Mouse (Mus musculus) liver, embryonic 16.5 days (tissue): Measurements from ENCODE around the gene Coq10b. TPM values are rescaled to one million over a fixed set of nuclear protein-coding genes. Genes with fewer than 3 reads are reported as not detected.
A peak's percentile ranks its signal among the peaks of the same experiment; 100 is the strongest.
"Not testable (repeated sequence)": the region's sequence is repeated elsewhere in the genome, so short reads cannot be mapped to it uniquely, and the experiment has no call there.

ENCODE experiments used
- ATAC-seq: fragments of 200-750 bp; cut with Nextera tagmentation; 2 replicates; pipeline ENCODE4 v1.8.0; 2017; ENCODE audit warnings: low read depth, mild to moderate bottlenecking, moderate number of reproducible peaks, moderate library complexity
- H3K27ac ChIP-seq: fragments of 300-500 bp; sonication (generic); 2 replicates; pipeline ENCODE4 v1.5.1; 2014; ENCODE audit warnings: mild to moderate bottlenecking, low read length
- H3K27me3 ChIP-seq: fragments of 300-500 bp; sonication (generic); 2 replicates; pipeline ENCODE4 v1.6.1; 2014; ENCODE audit warnings: low read depth, low read length, mixed read lengths; ENCODE audit not compliant: control insufficient read depth, insufficient read depth
- H3K36me3 ChIP-seq: fragments of 300-500 bp; sonication (generic); 2 replicates; pipeline ENCODE4 v1.6.1; 2014; ENCODE audit warnings: mild to moderate bottlenecking; ENCODE audit not compliant: control insufficient read depth, insufficient read depth
- H3K4me1 ChIP-seq: fragments of 300-500 bp; sonication (generic); 2 replicates; pipeline ENCODE4 v1.6.1; 2014; ENCODE audit warnings: low read depth, low read length, mixed read lengths; ENCODE audit not compliant: control insufficient read depth
- H3K4me2 ChIP-seq: fragments of 300-500 bp; sonication (generic); 2 replicates; pipeline ENCODE4 v1.6.1; 2014; ENCODE audit warnings: low read depth, low read length, mixed read lengths
- H3K4me3 ChIP-seq: fragments of 300-500 bp; sonication (generic); 2 replicates; pipeline ENCODE4 v1.5.1; 2014; ENCODE audit warnings: low read depth, mild to moderate bottlenecking, low read length
- H3K9ac ChIP-seq: fragments of 300-500 bp; sonication (generic); 2 replicates; pipeline ENCODE4 v1.6.1; 2014; ENCODE audit warnings: low read depth, low read length
- H3K9me3 ChIP-seq: fragments of 300-500 bp; sonication (generic); replicated peaks from 2 replicates; pipeline ENCODE4 v1.6.1; 2016; ENCODE audit warnings: low read length; ENCODE audit not compliant: control insufficient read depth
- WGBS: fragments of 180-500 bp; shearing (Covaris S2); extraction: QIAGEN DNeasy Blood & Tissue Kit; methylation state at CpG from one replicate; pipeline ENCODE4 v1.1.7; 2014; ENCODE audit not compliant: insufficient replicate concordance; 5-methylcytosine and 5-hydroxymethylcytosine counted together
- polyA plus RNA-seq: library from polyadenylated mRNA; unstranded; fragments of >200 nt; fragmentation: Nextera tagmentation; extraction: Ambion mirVana; gene quantifications from 2 replicates; pipeline ENCODE4 v1.2.1, GENCODE M21; 2015

Coq10b gene
- polyA plus RNA-seq = 12.0 and 12.7 TPM in 2 replicates

DNA sequence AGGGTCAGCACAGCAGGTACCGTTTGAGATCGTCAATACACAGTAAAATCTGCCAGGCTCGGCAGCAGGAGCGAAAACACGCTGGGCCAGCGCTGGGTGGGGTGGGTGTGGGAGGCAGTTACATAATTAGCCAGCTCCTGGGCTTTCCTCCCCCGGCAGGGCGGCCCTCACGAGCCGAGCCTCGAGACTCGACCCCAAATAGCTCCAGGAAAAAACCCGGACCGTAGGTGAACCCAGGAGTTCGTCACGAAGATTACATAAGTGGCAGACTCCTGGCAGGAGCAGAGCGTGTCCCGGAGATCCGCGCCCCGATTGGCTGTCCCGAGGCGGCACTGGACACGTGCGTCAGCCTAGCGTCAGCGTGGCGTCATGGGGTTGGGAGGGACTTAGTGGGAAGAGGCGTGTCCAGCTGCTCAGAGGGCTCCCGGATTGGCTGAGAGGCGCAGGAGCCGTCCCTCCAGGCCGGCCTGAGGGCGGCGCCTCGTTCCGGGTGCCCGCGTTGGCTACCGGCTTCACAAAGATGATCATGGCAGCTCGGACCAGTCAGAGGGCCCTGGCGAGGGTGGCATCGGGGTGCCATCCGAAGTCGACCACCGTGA, at the start of gene Coq10b:
Coq10b (plus strand) TSS at position 416 of the 599 bp plus-strand sequence.
- Histone ChIP-seq H3K4me3 (peak within 1 kb of the TSS; percentile 86), H3K27ac (peak within 1 kb of the TSS; percentile 98), H3K4me2 (peak within 1 kb of the TSS; percentile 98), H3K27me3 (no peaks in the 10 kb centered on the region), H3K9ac (peak within 1 kb of the TSS; percentile 81), H3K9me3 (no peaks in the 10 kb centered on the region), H3K4me1 (peaks cover 15% of the 10 kb centered on the region), H3K36me3 (no peaks in the 10 kb centered on the region)
- ATAC-seq = peak; percentile 98
- WGBS = under 1% methylated on average over 46 of the region's 46 CpGs

DNA sequence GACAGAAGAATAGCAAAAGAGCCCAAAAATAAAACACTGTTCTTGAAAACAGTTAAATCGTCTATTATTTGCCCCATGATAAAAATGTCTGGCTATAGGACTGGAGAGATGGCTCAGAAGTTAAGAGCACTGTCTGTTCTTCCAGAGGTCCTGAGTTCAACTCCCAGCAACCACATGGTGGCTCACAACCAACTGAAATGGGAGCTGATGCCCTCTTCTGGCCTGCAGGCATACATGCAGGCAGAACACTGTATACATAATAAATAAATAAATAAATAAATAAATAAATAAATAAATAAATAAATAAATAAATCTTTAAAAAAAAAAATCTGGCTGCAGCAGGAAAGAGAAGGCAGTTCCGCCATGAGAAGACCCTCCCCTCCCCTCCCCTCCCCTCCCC, 44.3 kb upstream of the Coq10b start:
- H3K4me2 ChIP-seq, H3K4me1 ChIP-seq, H3K27ac ChIP-seq, H3K27me3 ChIP-seq, H3K9ac ChIP-seq, H3K4me3 ChIP-seq, ATAC-seq, H3K9me3 ChIP-seq: not testable (repeated sequence)
- 79% methylated on average over 2 of the region's 2 CpGs for WGBS
- H3K36me3 ChIP-seq = peaks cover 56% of the 10 kb centered on the region

DNA sequence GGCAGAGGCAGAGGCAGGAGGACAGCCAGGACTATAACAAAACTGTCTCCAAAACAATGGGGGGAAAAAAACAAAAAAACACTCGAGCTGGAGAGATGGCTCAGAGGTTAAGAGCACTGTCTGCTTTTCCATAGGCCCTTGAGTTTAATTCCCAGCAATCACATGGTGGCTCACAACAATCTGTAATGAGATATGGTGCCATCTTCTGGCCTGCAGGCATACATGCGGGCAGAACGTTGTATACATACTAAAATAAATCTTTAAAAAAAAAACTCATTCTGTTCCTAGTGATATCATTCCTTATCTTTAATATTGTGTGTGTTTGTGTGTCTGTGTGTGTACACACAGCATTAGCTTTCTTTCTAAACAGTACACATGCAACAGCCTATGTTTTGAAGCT, 40.1 kb upstream of the Coq10b start:
- Histone ChIP-seq H3K9ac (no peak overlapping the region), H3K36me3 (peaks cover 61% of the 10 kb centered on the region), H3K27me3 (no peaks in the 10 kb centered on the region), H3K4me1 (no peaks in the 10 kb centered on the region), H3K4me3 (no peak overlapping the region), H3K9me3 (no peaks in the 10 kb centered on the region), H3K4me2 (no peak overlapping the region), H3K27ac (no peak overlapping the region)
- WGBS = 39% methylated on average over 3 of the region's 3 CpGs
- ATAC-seq = no peak

DNA sequence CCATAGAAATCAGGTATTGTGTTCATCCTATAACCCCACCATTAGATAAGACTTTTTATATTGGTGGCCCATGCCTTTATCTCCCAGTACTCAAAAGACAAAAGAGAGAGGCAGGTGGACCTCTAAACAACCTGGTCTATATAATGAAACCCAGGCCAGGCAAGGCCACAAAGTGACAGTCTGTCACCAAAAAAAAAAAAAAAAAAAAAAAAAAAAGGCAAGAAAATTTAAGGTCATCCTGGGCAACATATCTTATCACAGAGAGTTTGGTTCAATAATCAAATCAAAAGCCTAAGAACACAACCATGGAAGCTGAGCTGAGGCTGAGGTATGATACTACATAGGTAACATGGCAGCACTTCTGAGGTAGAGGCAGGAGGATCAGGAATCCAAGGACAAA, 30.7 kb upstream of the Coq10b start:
- Histone ChIP-seq H3K4me3 (no peak overlapping the region), H3K9me3 (no peaks in the 10 kb centered on the region), H3K4me1 (peaks cover 23% of the 10 kb centered on the region), H3K27me3 (no peaks in the 10 kb centered on the region), H3K36me3 (peaks cover 19% of the 10 kb centered on the region), H3K9ac (no peak overlapping the region), H3K27ac (no peak overlapping the region), H3K4me2 (no peak overlapping the region)
- no peak for ATAC-seq

DNA sequence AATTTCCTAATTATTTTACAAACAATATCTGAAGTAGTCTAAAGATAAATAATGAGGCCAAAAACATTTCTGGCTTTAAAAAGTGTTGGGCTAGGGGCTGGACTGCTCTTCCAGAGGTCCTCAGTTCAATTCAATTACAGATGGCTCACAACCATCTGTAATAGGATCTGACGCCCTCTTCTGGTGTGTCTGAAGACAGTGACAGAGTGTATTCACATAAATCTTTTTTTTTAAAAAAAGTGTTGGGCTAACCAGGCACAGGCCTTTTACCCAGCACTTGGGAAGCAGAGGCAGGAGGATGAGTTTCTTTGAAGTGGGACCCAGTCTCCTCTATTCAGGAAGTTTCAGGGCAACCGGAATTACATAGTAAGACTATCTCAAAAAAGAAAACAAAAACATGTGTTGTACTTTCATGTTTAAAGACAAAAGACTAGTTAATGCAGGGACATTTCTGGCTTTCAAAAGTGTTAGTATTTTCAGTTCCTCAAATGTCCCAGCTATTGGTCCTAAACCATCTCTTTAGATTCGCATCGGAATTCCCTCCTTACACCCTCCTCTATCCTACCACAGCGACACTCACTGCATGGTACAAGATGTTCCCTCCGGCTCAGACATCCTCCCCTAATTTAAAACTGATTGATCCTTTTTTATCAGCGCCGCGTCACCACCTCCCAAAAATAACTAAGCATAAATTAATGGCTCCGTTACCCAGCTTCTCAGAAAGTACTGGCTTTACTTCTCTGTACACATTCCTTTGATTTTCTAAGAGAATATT, 26.7 kb upstream of the Coq10b start:
- Histone ChIP-seq H3K9ac (peak overlapping the region; percentile 98), H3K4me2 (peak overlapping the region; percentile 64), H3K36me3 (no peaks in the 10 kb centered on the region), H3K9me3 (no peaks in the 10 kb centered on the region), H3K27ac (peak overlapping the region; percentile 97), H3K4me3 (peak overlapping the region; percentile 89), H3K4me1 (peaks cover 35% of the 10 kb centered on the region), H3K27me3 (no peaks in the 10 kb centered on the region)
- ATAC-seq = no peak
- 5% methylated on average over 10 of the region's 10 CpGs for WGBS

DNA sequence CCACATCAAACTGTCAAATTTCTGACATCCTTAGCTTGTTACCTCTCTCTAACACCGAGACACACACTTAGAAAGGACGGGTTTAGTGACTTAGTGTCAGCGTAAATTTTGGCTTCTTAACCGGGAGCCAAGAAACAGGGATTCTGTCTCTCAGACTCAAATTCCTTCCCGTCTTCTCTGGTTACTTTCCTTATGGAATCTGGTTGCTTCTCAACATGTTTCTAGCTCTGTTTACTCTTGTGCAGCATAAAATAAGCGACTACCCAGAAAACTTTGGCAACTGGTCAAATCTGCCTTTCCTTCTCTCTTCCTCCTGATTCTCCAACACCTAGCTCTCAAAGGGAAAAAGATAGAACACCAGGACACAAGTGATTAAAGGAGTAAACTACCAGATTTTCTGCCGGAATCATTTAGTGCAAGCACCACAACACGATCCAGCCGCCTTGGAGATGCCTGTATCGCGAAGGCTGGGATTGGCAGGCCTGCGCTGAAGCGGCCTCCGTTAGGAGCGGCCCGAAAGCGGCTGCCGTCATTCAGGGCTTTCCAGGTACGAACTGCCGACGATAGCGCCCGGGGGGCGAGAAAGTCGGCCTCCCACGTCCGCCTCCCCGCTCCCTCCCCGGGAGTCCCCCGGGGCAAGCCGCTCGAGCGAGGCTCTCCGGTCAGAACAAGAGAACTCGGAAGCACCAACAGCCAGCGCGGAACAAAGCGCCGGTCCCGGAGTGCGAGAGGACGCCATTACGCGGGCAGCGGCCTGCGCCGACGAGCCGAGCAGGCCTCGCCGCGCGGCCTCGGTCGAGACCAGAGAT, 25.9 kb upstream of the Coq10b start:
- peak; percentile 45 for ATAC-seq
- peak overlapping the region; percentile 98 for H3K9ac ChIP-seq
- no peaks in the 10 kb centered on the region for H3K27me3 ChIP-seq
- WGBS = under 1% methylated on average over 55 of the region's 55 CpGs
- H3K27ac ChIP-seq = peak overlapping the region; percentile 97
- H3K4me1 ChIP-seq = peaks cover 43% of the 10 kb centered on the region
- no peaks in the 10 kb centered on the region for H3K36me3 ChIP-seq
- peak overlapping the region; percentile 89 for H3K4me3 ChIP-seq
- H3K9me3 ChIP-seq = no peaks in the 10 kb centered on the region
- H3K4me2 ChIP-seq = peak overlapping the region; percentile 64

DNA sequence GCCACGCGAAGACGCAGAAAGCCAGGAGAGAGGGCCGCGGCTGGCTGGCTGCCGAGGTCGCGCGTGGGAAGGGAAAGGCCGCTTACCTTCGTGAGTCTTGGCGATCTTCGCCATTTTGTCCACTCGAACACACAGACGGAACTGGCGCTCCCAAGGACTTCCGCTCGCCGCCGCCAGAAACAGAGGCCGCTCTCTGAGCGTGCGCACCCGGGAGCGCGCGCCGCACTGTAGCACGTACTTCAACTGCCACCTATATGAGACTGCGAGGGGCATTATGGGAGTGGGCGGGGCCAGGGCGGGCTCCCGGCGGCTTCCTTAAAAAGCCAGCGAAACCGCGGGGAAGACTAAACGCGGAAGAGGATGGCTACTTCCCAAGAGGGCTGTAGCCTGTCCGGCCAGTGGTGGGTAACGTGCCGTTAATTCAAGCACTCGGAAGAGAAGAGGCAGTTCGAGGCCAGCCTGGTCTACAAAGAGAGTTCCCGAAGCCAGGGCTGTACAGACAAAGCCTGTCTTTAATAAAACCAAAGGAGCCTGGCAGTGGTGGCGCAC, 25.2 kb upstream of the Coq10b start, which contains the start of gene Sf3b1:
Sf3b1 (minus strand) TSS at position 229 of the 549 bp plus-strand sequence.
- peak within 1 kb of the TSS; percentile 97 for H3K27ac ChIP-seq

DNA sequence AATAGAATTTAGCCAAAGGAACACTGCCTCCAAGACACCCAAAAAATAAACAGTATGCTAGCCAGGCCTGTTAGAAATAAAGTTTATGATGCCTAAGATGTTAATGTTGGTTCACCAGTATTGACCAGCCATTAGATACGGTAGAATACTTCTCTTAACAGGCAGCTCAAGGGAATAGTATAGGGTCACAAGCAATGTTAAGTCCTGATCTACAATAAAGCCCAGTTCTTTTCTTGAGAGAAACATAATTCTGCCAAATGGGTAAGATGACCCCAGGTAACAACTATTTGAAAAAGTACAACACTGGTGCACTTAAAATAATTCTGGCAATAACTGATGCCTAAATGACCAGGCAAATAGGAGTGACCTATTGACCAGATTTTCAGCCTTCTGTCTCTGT, 24.6 kb upstream of the Coq10b start:
- ATAC-seq = no peak
- Histone ChIP-seq H3K27ac (peak overlapping the region; percentile 97), H3K36me3 (no peaks in the 10 kb centered on the region), H3K4me1 (peaks cover 39% of the 10 kb centered on the region), H3K27me3 (no peaks in the 10 kb centered on the region), H3K9me3 (no peaks in the 10 kb centered on the region), H3K9ac (peak overlapping the region; percentile 70), H3K4me3 (peak overlapping the region; percentile 89), H3K4me2 (peak overlapping the region; percentile 81)
- WGBS = 83% methylated on average over 1 of the region's 1 CpGs

More for the DNA sequence above, 25.2 kb upstream of the Coq10b start, which contains the start of gene Sf3b1:
- no peaks in the 10 kb centered on the region for H3K27me3 ChIP-seq
- no peaks in the 10 kb centered on the region for H3K9me3 ChIP-seq
- peak within 1 kb of the TSS; percentile 98 for H3K9ac ChIP-seq
- peak within 1 kb of the TSS; percentile 81 for H3K4me2 ChIP-seq
- H3K36me3 ChIP-seq = no peaks in the 10 kb centered on the region
- peak within 1 kb of the TSS; percentile 89 for H3K4me3 ChIP-seq
- 1% methylated on average over 46 of the region's 46 CpGs for WGBS
- H3K4me1 ChIP-seq = peaks cover 43% of the 10 kb centered on the region
- peak; percentile 98 for ATAC-seq
